Mouse (Mus musculus) lung, embryonic 14.5 days (tissue): Measurements from ENCODE around the gene Vmn2r6. TPM values are rescaled to one million over a fixed set of nuclear protein-coding genes. Genes with fewer than 3 reads are reported as not detected.
A peak's percentile ranks its signal among the peaks of the same experiment; 100 is the strongest.
"Not testable (repeated sequence)": the region's sequence is repeated elsewhere in the genome, so short reads cannot be mapped to it uniquely, and the experiment has no call there.

Experiments
- ATAC-seq: fragments of 200-750 bp; cut with Nextera tagmentation; 2 replicates; pipeline ENCODE4 v1.8.0; 2017; ENCODE audit warnings: mild to moderate bottlenecking, moderate TSS enrichment, moderate library complexity; ENCODE audit not compliant: insufficient read depth
- DNase-seq: peaks from one replicate; pipeline ENCODE4 v3.0.0-alpha.2; 2015
- H3K27ac ChIP-seq: fragments of 300-500 bp; sonication (generic); 2 replicates; pipeline ENCODE4 v1.5.1; 2014; ENCODE audit warnings: low read depth, mild to moderate bottlenecking, moderate library complexity
- H3K27me3 ChIP-seq: fragments of 300-500 bp; sonication (generic); 2 replicates; pipeline ENCODE4 v1.6.1; 2014; ENCODE audit warnings: low read length, control low read depth; ENCODE audit not compliant: insufficient read depth
- H3K36me3 ChIP-seq: fragments of 300-500 bp; sonication (generic); 2 replicates; pipeline ENCODE4 v1.6.1; 2014; ENCODE audit warnings: control low read depth; ENCODE audit not compliant: insufficient read depth
- H3K4me1 ChIP-seq: fragments of 300-500 bp; sonication (generic); 2 replicates; pipeline ENCODE4 v1.6.1; 2014; ENCODE audit warnings: antibody characterized with exemption, control low read depth; ENCODE audit not compliant: insufficient read depth
- H3K4me2 ChIP-seq: fragments of 300-500 bp; sonication (generic); 2 replicates; pipeline ENCODE4 v1.6.1; 2014; ENCODE audit warnings: mild to moderate bottlenecking
- H3K4me3 ChIP-seq: fragments of 300-500 bp; sonication (generic); 2 replicates; pipeline ENCODE4 v1.5.1; 2014; ENCODE audit warnings: low read depth, low read length
- H3K9ac ChIP-seq: fragments of 300-500 bp; sonication (generic); 2 replicates; pipeline ENCODE4 v1.6.1; 2014
- H3K9me3 ChIP-seq: fragments of 300-500 bp; sonication (generic); 2 replicates; pipeline ENCODE4 v1.6.1; 2016; ENCODE audit warnings: low read depth, low read length, control low read depth
- CTCF ChIP-seq: IDR thresholded peaks from 2 replicates; pipeline ENCODE4 v1.5.1; 2016; ENCODE audit warnings: antibody characterized with exemption, low read depth
- WGBS: fragments of 180-500 bp; shearing (Covaris S2); extraction: QIAGEN DNeasy Blood & Tissue Kit; methylation state at CpG from one replicate; pipeline ENCODE4 v1.1.7; 2014; 5-methylcytosine and 5-hydroxymethylcytosine counted together
- polyA plus RNA-seq: library from polyadenylated mRNA; unstranded; fragments of >200 nt; fragmentation: Nextera tagmentation; extraction: Ambion mirVana; gene quantifications from 2 replicates; pipeline ENCODE4 v1.2.1, GENCODE M21; 2014

The Vmn2r6 gene
- not detected in 2 replicates for polyA plus RNA-seq

DNA sequence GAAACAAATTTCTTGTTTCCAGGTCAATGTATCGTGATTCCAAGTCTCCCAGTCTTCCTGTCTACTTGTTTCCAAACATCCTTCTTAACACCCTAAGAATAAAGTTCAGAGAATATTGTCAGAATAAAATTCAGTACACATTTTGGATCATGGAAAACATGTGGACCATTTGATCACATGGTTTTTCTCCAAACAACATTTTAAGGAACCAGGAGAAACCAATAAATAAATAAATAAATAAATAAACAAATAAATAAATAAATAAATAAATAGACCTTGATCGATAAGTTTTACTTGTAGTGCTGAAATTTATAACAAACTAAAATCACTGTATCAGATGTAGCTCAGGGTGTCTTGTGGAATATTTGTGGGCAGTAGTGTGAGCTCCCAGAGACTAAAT is at the start of gene Vmn2r6:
Gene Vmn2r6, minus strand, starts transcription at position 101 of the 400 bp plus-strand sequence.
- H3K4me1 ChIP-seq, H3K4me2 ChIP-seq, H3K9me3 ChIP-seq, H3K9ac ChIP-seq, H3K36me3 ChIP-seq, H3K4me3 ChIP-seq, DNase-seq, ATAC-seq, H3K27ac ChIP-seq, H3K27me3 ChIP-seq: not testable (repeated sequence)
- WGBS, result 75% methylated on average over 2 of the region's 2 CpGs

- no peak overlapping the region for H3K9ac ChIP-seq
- no peak overlapping the region for H3K27ac ChIP-seq
- no peaks in the 10 kb centered on the region for H3K4me1 ChIP-seq
- H3K4me3 ChIP-seq, result no peak overlapping the region
- WGBS, result 66% methylated on average over 9 of the region's 9 CpGs
- no peaks in the 10 kb centered on the region for H3K9me3 ChIP-seq
- no peak overlapping the region for H3K4me2 ChIP-seq
- TF ChIP-seq CTCF, result peak; percentile 41
- no peaks in the 10 kb centered on the region for H3K36me3 ChIP-seq
- peak; percentile 34 for DNase-seq
- no peaks in the 10 kb centered on the region for H3K27me3 ChIP-seq
- ATAC-seq, result no peak
These were observed 22.0 kb upstream of the Vmn2r6 start for GRCm38 (mm10) chr3:64587618-64588017.

DNA sequence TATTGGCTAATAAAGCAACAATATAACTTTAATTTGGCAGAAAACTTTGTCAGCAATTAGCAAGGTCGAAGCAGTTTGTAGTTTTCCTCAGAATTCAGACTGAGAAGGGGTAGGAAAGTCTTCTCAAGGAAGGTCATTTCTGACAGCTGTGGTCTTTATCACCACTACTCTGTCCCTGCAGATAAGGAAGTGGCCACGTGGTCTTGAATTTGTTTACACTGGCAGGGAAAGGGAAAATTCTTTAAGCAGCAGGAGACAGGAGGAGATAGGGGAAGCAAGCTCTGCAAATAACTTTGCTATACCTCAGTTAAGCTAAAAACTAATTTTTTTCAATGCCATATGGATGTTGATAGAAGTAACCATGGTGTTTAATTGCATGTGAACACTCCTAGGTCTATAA is 3.2 kb upstream of the Vmn2r6 start:
- H3K36me3 ChIP-seq, H3K4me2 ChIP-seq, H3K4me1 ChIP-seq, H3K9ac ChIP-seq, H3K27ac ChIP-seq, H3K4me3 ChIP-seq, H3K9me3 ChIP-seq, H3K27me3 ChIP-seq: not testable (repeated sequence)
- ATAC-seq (peak; percentile 87), DNase-seq (peak; percentile 50)
- WGBS, result 7% methylated on average over 2 of the region's 2 CpGs

GRCm38 (mm10) chr3:64523585-64523984 is 42.0 kb downstream of the Vmn2r6 start:
- H3K4me2 ChIP-seq, H3K27me3 ChIP-seq, H3K9ac ChIP-seq, H3K4me3 ChIP-seq, H3K36me3 ChIP-seq, DNase-seq, H3K4me1 ChIP-seq, H3K27ac ChIP-seq, H3K9me3 ChIP-seq: not testable (repeated sequence)
- 65% methylated on average over 1 of the region's 1 CpGs for WGBS
- peak; percentile 62; the same call in 1 of the 2 replicates for ATAC-seq

GRCm38 (mm10) chr3:64509742-64510141 is 55.9 kb downstream of the Vmn2r6 start, which contains the start of gene Vmn2r5:
Gene Vmn2r5, minus strand, starts transcription at chr3:64509842.
- ATAC-seq, H3K36me3 ChIP-seq, DNase-seq, H3K4me1 ChIP-seq, H3K9ac ChIP-seq, H3K27ac ChIP-seq, H3K4me2 ChIP-seq, H3K9me3 ChIP-seq, H3K4me3 ChIP-seq, H3K27me3 ChIP-seq: not testable (repeated sequence)
- WGBS, result no CpG with 5 or more reads among the region's 2 CpGs

Other genes starting within 250 kb of the Vmn2r6 start
- gene Vmn2r4, start 150.5 kb downstream of the Vmn2r6 start, polyA plus RNA-seq, result not detected in 2 replicates
- not detected in 2 replicates for gene Vmn2r5, start 56.0 kb downstream of the Vmn2r6 start, polyA plus RNA-seq